Mouse (Mus musculus): ENCODE measurements around the gene Syt3. TPM values are rescaled to one million over a fixed set of nuclear protein-coding genes. Genes with fewer than 3 reads are reported as not detected.

Gene Syt3
- polyA plus RNA-seq, 1 experiment: 3.1 TPM

- Histone ChIP-seq H3K4me1 (ENCODE audit: control insufficient read depth, insufficient read depth, low read length) (no peaks in the 10 kb centered on the region), H3K4me3 (replicated peaks; ENCODE audit: extremely low read depth, low read depth, low read length) (no peak overlapping the region)
- TF ChIP-seq POLR2A (IDR thresholded peaks at IDR 0.05; ENCODE audit: borderline replicate concordance, extremely low read depth, low read depth, low read length) (no peak), CTCF (IDR thresholded peaks at IDR 0.05; ENCODE audit: insufficient read depth, low read length) (no peak)
- DNase-seq: no peak
- WGBS: 21% methylated on average over 11 of the region's 11 CpGs
Measured at GRCm38 (mm10) chr7:44343459-44344015, 40.4 kb upstream of the Syt3 start.

GRCm38 (mm10) chr7:44344622-44345021 lies 39.3 kb upstream of the Syt3 start:
- no peaks in the 10 kb centered on the region for H3K4me1 ChIP-seq (ENCODE audit: control insufficient read depth, insufficient read depth, low read length)
- TF ChIP-seq CTCF (IDR thresholded peaks at IDR 0.05; ENCODE audit: insufficient read depth, low read length): no peak
- TF ChIP-seq POLR2A (IDR thresholded peaks at IDR 0.05; ENCODE audit: borderline replicate concordance, extremely low read depth, low read depth, low read length): no peak
- WGBS: 56% methylated on average over 12 of the region's 12 CpGs
- DNase-seq: no peak
- H3K4me3 ChIP-seq (replicated peaks; ENCODE audit: extremely low read depth, low read depth, low read length): peak overlapping the region; percentile 49

GRCm38 (mm10) chr7:44349043-44349442 lies 34.9 kb upstream of the Syt3 start:
- Histone ChIP-seq H3K4me3 (replicated peaks; ENCODE audit: extremely low read depth, low read depth, low read length) (no peak overlapping the region), H3K4me1 (ENCODE audit: control insufficient read depth, insufficient read depth, low read length) (no peaks in the 10 kb centered on the region)
- DNase-seq: no peak
- WGBS: 25% methylated on average over 3 of the region's 3 CpGs
- no peak for TF ChIP-seq CTCF (IDR thresholded peaks at IDR 0.05; ENCODE audit: insufficient read depth, low read length)
- no peak for TF ChIP-seq POLR2A (IDR thresholded peaks at IDR 0.05; ENCODE audit: borderline replicate concordance, extremely low read depth, low read depth, low read length)

GRCm38 (mm10) chr7:44350957-44351711 lies 32.8 kb upstream of the Syt3 start:
- 5% methylated on average over 25 of the region's 25 CpGs for WGBS
- no peak overlapping the region for H3K4me3 ChIP-seq (replicated peaks; ENCODE audit: extremely low read depth, low read depth, low read length)
- TF ChIP-seq POLR2A (IDR thresholded peaks at IDR 0.05; ENCODE audit: borderline replicate concordance, extremely low read depth, low read depth, low read length): no peak
- TF ChIP-seq CTCF (IDR thresholded peaks at IDR 0.05; ENCODE audit: insufficient read depth, low read length): peak; percentile 48
- no peaks in the 10 kb centered on the region for H3K4me1 ChIP-seq (ENCODE audit: control insufficient read depth, insufficient read depth, low read length)
- peak; percentile 62 for DNase-seq

- no peak overlapping the region for H3K4me3 ChIP-seq (replicated peaks; ENCODE audit: extremely low read depth, low read depth, low read length)
- no peaks in the 10 kb centered on the region for H3K4me1 ChIP-seq (ENCODE audit: control insufficient read depth, insufficient read depth, low read length)
- TF ChIP-seq POLR2A (IDR thresholded peaks at IDR 0.05; ENCODE audit: borderline replicate concordance, extremely low read depth, low read depth, low read length): no peak
- no peak for TF ChIP-seq CTCF (IDR thresholded peaks at IDR 0.05; ENCODE audit: insufficient read depth, low read length)
- WGBS: 5% methylated on average over 71 of the region's 71 CpGs
- no peak for DNase-seq
Measured at GRCm38 (mm10) chr7:44351881-44352749, 31.8 kb upstream of the Syt3 start.

- 3% methylated on average over 71 of the region's 71 CpGs for WGBS
- Histone ChIP-seq H3K4me1 (ENCODE audit: control insufficient read depth, insufficient read depth, low read length) (no peaks in the 10 kb centered on the region), H3K4me3 (replicated peaks; ENCODE audit: extremely low read depth, low read depth, low read length) (no peak overlapping the region)
- DNase-seq: no peak
- TF ChIP-seq CTCF (IDR thresholded peaks at IDR 0.05; ENCODE audit: insufficient read depth, low read length) (no peak), POLR2A (IDR thresholded peaks at IDR 0.05; ENCODE audit: borderline replicate concordance, extremely low read depth, low read depth, low read length) (no peak)
Measured at GRCm38 (mm10) chr7:44352750-44353600, 30.9 kb upstream of the Syt3 start.

- no peaks in the 10 kb centered on the region for H3K4me1 ChIP-seq (ENCODE audit: control insufficient read depth, insufficient read depth, low read length)
- 2% methylated on average over 35 of the region's 35 CpGs for WGBS
- no peak overlapping the region for H3K4me3 ChIP-seq (replicated peaks; ENCODE audit: extremely low read depth, low read depth, low read length)
- TF ChIP-seq POLR2A (IDR thresholded peaks at IDR 0.05; ENCODE audit: borderline replicate concordance, extremely low read depth, low read depth, low read length): no peak
- no peak for TF ChIP-seq CTCF (IDR thresholded peaks at IDR 0.05; ENCODE audit: insufficient read depth, low read length)
- DNase-seq: peak; percentile 13
Measured at GRCm38 (mm10) chr7:44353601-44354340, 30.1 kb upstream of the Syt3 start.

GRCm38 (mm10) chr7:44355411-44355810 lies 28.5 kb upstream of the Syt3 start:
- Histone ChIP-seq H3K4me3 (replicated peaks; ENCODE audit: extremely low read depth, low read depth, low read length) (no peak overlapping the region), H3K4me1 (ENCODE audit: control insufficient read depth, insufficient read depth, low read length) (peaks cover 3% of the 10 kb centered on the region)
- WGBS: 76% methylated on average over 6 of the region's 6 CpGs

More at GRCm38 (mm10) chr7:44355411-44355810, 28.5 kb upstream of the Syt3 start:
- no peak for DNase-seq
- TF ChIP-seq POLR2A (IDR thresholded peaks at IDR 0.05; ENCODE audit: borderline replicate concordance, extremely low read depth, low read depth, low read length) (no peak), CTCF (IDR thresholded peaks at IDR 0.05; ENCODE audit: insufficient read depth, low read length) (no peak)

All from lung, adult 2 months (tissue).